8 mouse cellular contexts compared by ENCODE assay signal in the genomic region with DNA sequence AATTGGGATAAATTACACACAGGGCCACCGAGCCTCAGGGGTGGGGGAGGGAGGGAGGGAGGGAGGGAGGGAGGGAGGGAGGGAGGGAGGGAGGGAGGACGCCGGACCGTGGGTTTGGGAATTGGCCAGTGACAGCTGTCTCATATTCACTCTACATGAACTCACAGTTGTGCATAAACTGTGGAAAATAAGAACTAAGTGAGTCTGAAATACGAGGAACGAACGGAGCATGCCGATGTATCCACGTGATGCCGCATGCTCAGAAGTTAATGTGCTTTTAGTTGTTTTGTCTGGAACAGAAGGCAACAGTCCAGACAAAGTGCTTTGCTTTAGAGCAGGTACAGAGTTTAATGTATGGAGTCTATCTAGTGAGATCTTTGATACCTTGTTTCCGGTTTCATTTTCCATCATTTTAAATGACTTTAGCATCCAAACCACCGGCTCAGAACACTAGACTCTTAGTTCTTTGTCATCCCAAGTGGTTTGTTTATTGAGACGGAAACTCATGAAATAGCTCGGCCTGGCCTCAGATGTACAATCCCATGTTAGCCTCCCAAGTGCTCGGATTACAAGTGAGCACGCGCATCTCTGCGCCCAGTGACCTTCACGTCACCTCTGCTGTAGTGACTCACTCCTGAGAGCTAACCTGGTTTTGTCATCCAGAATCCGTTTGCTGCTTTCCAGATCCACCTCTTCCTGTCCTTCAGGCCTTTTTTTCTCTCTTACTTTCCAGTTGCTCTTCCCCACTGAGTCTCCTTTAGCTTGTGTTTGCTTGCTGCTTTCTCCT. TPM values are rescaled to one million over a fixed set of nuclear protein-coding genes. Genes with fewer than 3 reads are reported as not detected.
A peak's percentile ranks its signal among the peaks of the same experiment; 100 is the strongest.
DNase-seq lines count a peak whose midpoint lies in the region; ATAC-seq and TF ChIP-seq lines count a peak whose summit lies in the region.

No protein-coding gene starts in this region.

- no peak overlapping the region for H3K9ac ChIP-seq in embryonic facial prominence, embryonic 12.5 days
- H3K9ac ChIP-seq in intestine, embryonic 15.5 days, result no peak overlapping the region
- H3K9ac ChIP-seq in forebrain, postnatal 0 days, result no peak overlapping the region
- H3K9ac ChIP-seq in forebrain, embryonic 13.5 days, result no peak overlapping the region

- DNase-seq in embryo, embryonic 10 days (ENCODE audit: low spot score), result peak; percentile 52
- no peak for DNase-seq in embryo, embryonic 9.5 days (ENCODE audit: extremely low spot score)
- peak; percentile 67 for DNase-seq in 3T3-L1 (ENCODE audit: low read depth, low spot score)
- no peak for DNase-seq in left cerebral cortex, postnatal 25 days (ENCODE audit: low spot score in 2 of 2)
- no peak for DNase-seq in forebrain, postnatal 0 days

- H3K36me3 ChIP-seq in embryonic facial prominence, embryonic 12.5 days, result peaks cover 24% of the 10 kb centered on the region
- H3K36me3 ChIP-seq in intestine, embryonic 15.5 days, result peaks cover 4% of the 10 kb centered on the region; the same call in 1 of the 2 replicates
- peaks cover 8% of the 10 kb centered on the region; the same call in 1 of the 2 replicates for H3K36me3 ChIP-seq in forebrain, postnatal 0 days (ENCODE audit: insufficient read depth)
- H3K36me3 ChIP-seq in forebrain, embryonic 13.5 days (ENCODE audit: poor library complexity, severe bottlenecking), result peaks cover 9% of the 10 kb centered on the region

- H3K27me3 ChIP-seq in embryonic facial prominence, embryonic 12.5 days, result no peaks in the 10 kb centered on the region
- no peaks in the 10 kb centered on the region for H3K27me3 ChIP-seq in intestine, embryonic 15.5 days (replicated peaks)
- H3K27me3 ChIP-seq in forebrain, postnatal 0 days (ENCODE audit: insufficient read depth, low read length), result no peaks in the 10 kb centered on the region
- no peaks in the 10 kb centered on the region for H3K27me3 ChIP-seq in forebrain, embryonic 13.5 days

- 0 out of 2 replicates have a peak overlapping the region, but pooled peaks have one; percentile 8 for H3K4me2 ChIP-seq in embryonic facial prominence, embryonic 12.5 days (replicated peaks)
- peak overlapping the region; percentile 24; the same call in 1 of the 2 replicates for H3K4me2 ChIP-seq in intestine, embryonic 15.5 days (replicated peaks)
- H3K4me2 ChIP-seq in forebrain, postnatal 0 days (ENCODE audit: low read depth), result no peak overlapping the region
- no peak overlapping the region for H3K4me2 ChIP-seq in forebrain, embryonic 13.5 days

- H3K4me1 ChIP-seq in embryonic facial prominence, embryonic 12.5 days, result peaks cover 11% of the 10 kb centered on the region
- H3K4me1 ChIP-seq in intestine, embryonic 15.5 days (replicated peaks), result 0 out of 2 replicates have a peak, but pooled peaks cover 6% of the 10 kb centered on the region
- no peaks in the 10 kb centered on the region for H3K4me1 ChIP-seq in forebrain, postnatal 0 days (ENCODE audit: insufficient read depth)
- H3K4me1 ChIP-seq in forebrain, embryonic 13.5 days, result no peaks in the 10 kb centered on the region

- TF ChIP-seq CTCF in forebrain, postnatal 0 days (IDR thresholded peaks at IDR 0.05; ENCODE audit: low read depth), result no peak

- no peaks in the 10 kb centered on the region for H3K9me3 ChIP-seq in embryonic facial prominence, embryonic 12.5 days
- no peaks in the 10 kb centered on the region for H3K9me3 ChIP-seq in intestine, embryonic 15.5 days
- H3K9me3 ChIP-seq in forebrain, postnatal 0 days (ENCODE audit: low read length), result no peaks in the 10 kb centered on the region
- H3K9me3 ChIP-seq in forebrain, embryonic 13.5 days (replicated peaks), result no peaks in the 10 kb centered on the region

- H3K27ac ChIP-seq in embryonic facial prominence, embryonic 12.5 days, result peak overlapping the region; percentile 72
- H3K27ac ChIP-seq in intestine, embryonic 15.5 days, result peak overlapping the region; percentile 7
- H3K27ac ChIP-seq in forebrain, postnatal 0 days (ENCODE audit: low read depth, low read length), result no peak overlapping the region
- H3K27ac ChIP-seq in forebrain, embryonic 13.5 days, result no peak overlapping the region

- 0 out of 2 replicates have a peak, but pooled peaks have one; percentile 49 for ATAC-seq in embryonic facial prominence, embryonic 12.5 days (ENCODE audit: insufficient number of reproducible peaks, insufficient read depth, low FRiP score, low TSS enrichment)
- peak; percentile 51 for ATAC-seq in intestine, embryonic 15.5 days
- ATAC-seq in forebrain, postnatal 0 days, result no peak
- ATAC-seq in forebrain, embryonic 13.5 days, result no peak

- WGBS in embryonic facial prominence, embryonic 12.5 days, result 32% methylated on average over 19 of the region's 20 CpGs
- WGBS in intestine, embryonic 15.5 days, result 34% methylated on average over 19 of the region's 20 CpGs
- WGBS in forebrain, postnatal 0 days, result 64% methylated on average over 20 of the region's 20 CpGs
- 81% methylated on average over 19 of the region's 20 CpGs for WGBS in forebrain, embryonic 13.5 days

- H3K4me3 ChIP-seq in embryonic facial prominence, embryonic 12.5 days, result no peak overlapping the region
- no peak overlapping the region for H3K4me3 ChIP-seq in intestine, embryonic 15.5 days (replicated peaks)
- H3K4me3 ChIP-seq in forebrain, postnatal 0 days (ENCODE audit: low read depth, low read length), result no peak overlapping the region
- H3K4me3 ChIP-seq in forebrain, embryonic 13.5 days, result no peak overlapping the region

- intact Hi-C loops in left cerebral cortex, postnatal 25 days (cut with DNase I), result no loop called here

RNA-seq across cellular contexts. Expression of a gene that starts 22.4 kb away (rescaled TPM):
- 2.9 and 3.0 TPM in 2 replicates for polyA plus RNA-seq in embryonic facial prominence, embryonic 12.5 days (2016; fragmentation: Nextera tagmentation; extraction: Ambion mirVana)
- 1.9 and 2.4 TPM in 2 replicates for polyA plus RNA-seq in intestine, embryonic 15.5 days (2015; fragmentation: Nextera tagmentation; extraction: Ambion mirVana)
- 1 to 10 TPM; 2.7 to 3.8 TPM for total RNA-seq in left cerebral cortex, postnatal 25 days (2021)
- 5.1 and 5.7 TPM in 2 replicates for total RNA-seq in forebrain, postnatal 0 days (2014; rRNA removed)
- polyA plus RNA-seq in forebrain, postnatal 0 days (2015; fragmentation: Nextera tagmentation; extraction: Ambion mirVana), result 0.34 and 0.45 TPM in 2 replicates
- 0.59 and 0.88 TPM in 2 replicates for polyA plus RNA-seq in forebrain, embryonic 13.5 days (2015; fragmentation: Nextera tagmentation; extraction: Ambion mirVana)

Comparison
In these comparisons a context has a peak if more than half of its experiments do, and no peak if none do; other contexts are left out.
1. DNase-seq: peak in embryo, embryonic 10 days (single experiment) and 3T3-L1 (single experiment); none in embryo, embryonic 9.5 days (single experiment), left cerebral cortex, postnatal 25 days (0 of 2) and forebrain, postnatal 0 days (single experiment).
2. ATAC-seq: peak in embryonic facial prominence, embryonic 12.5 days (single experiment) and intestine, embryonic 15.5 days (single experiment); none in forebrain, postnatal 0 days (single experiment) and forebrain, embryonic 13.5 days (single experiment).
3. H3K27ac ChIP-seq: peak in embryonic facial prominence, embryonic 12.5 days (single experiment) and intestine, embryonic 15.5 days (single experiment); none in forebrain, postnatal 0 days (single experiment) and forebrain, embryonic 13.5 days (single experiment).
4. H3K4me2 ChIP-seq: peak in embryonic facial prominence, embryonic 12.5 days (single experiment) and intestine, embryonic 15.5 days (single experiment); none in forebrain, postnatal 0 days (single experiment) and forebrain, embryonic 13.5 days (single experiment).